8 mouse cellular contexts compared by ENCODE assay signal in genomic region chr5:122379374-122380155, GRCm38 (mm10). TPM values are rescaled to one million over a fixed set of nuclear protein-coding genes. Genes with fewer than 3 reads are reported as not detected.
DNase-seq lines count a peak whose midpoint lies in the region; ATAC-seq and TF ChIP-seq lines count a peak whose summit lies in the region.

No protein-coding gene starts in this region.

- 56% methylated on average over 11 of the region's 11 CpGs for WGBS in kidney, embryonic 14.5 days
- 53% methylated on average over 11 of the region's 11 CpGs for WGBS in midbrain, postnatal 0 days

- no peak overlapping the region for H3K4me3 ChIP-seq in kidney, embryonic 14.5 days (ENCODE audit: low read length)
- no peak overlapping the region for H3K4me3 ChIP-seq in midbrain, postnatal 0 days (ENCODE audit: low read depth, low read length)

- peaks cover 49% of the 10 kb centered on the region for H3K36me3 ChIP-seq in kidney, embryonic 14.5 days (ENCODE audit: control insufficient read depth, insufficient read depth, low read length)
- H3K36me3 ChIP-seq in midbrain, postnatal 0 days (ENCODE audit: insufficient read depth, low read length), result peaks cover 36% of the 10 kb centered on the region

- TF ChIP-seq CTCF in midbrain, postnatal 0 days (IDR thresholded peaks at IDR 0.05), result peak; percentile 89

- H3K27ac ChIP-seq in kidney, embryonic 14.5 days (ENCODE audit: low read depth, low read length), result no peak overlapping the region
- no peak overlapping the region for H3K27ac ChIP-seq in midbrain, postnatal 0 days (ENCODE audit: low read depth, low read length)

- no peak overlapping the region for H3K4me2 ChIP-seq in kidney, embryonic 14.5 days (replicated peaks; ENCODE audit: low read depth, low read length)
- no peak overlapping the region for H3K4me2 ChIP-seq in midbrain, postnatal 0 days (ENCODE audit: low read depth, low read length, poor library complexity, severe bottlenecking)

- intact Hi-C loops in gastrocnemius, postnatal 14 days (cut with DNase I; ENCODE audit: low total_unique reads), result no loop called here

- no peaks in the 10 kb centered on the region for H3K4me1 ChIP-seq in kidney, embryonic 14.5 days (ENCODE audit: control insufficient read depth, insufficient read depth, low read length)
- no peaks in the 10 kb centered on the region for H3K4me1 ChIP-seq in midbrain, postnatal 0 days (ENCODE audit: insufficient read depth, low read length)

- peak; percentile 78 for ATAC-seq in kidney, embryonic 14.5 days (ENCODE audit: low FRiP score, low TSS enrichment)
- ATAC-seq in midbrain, postnatal 0 days (ENCODE audit: low FRiP score), result peak; percentile 16; the same call in 1 of the 2 replicates

- DNase-seq in 3T3-L1 (ENCODE audit: low read depth, low spot score), result peak; percentile 89
- peak; percentile 67 for DNase-seq in adipocyte (ENCODE audit: low spot score)
- peak; percentile 89 for DNase-seq in embryo, embryonic 10 days (ENCODE audit: low spot score)
- peak; percentile 67 for DNase-seq in gastrocnemius, postnatal 14 days
- DNase-seq in liver, result peak; percentile 74
- DNase-seq in midbrain, postnatal 0 days (ENCODE audit: low spot score), result peak; percentile 86
- DNase-seq in spleen, postnatal 4 days (ENCODE audit: low spot score in 2 of 2), result peak; percentile 74 to 88

- H3K9ac ChIP-seq in kidney, embryonic 14.5 days (ENCODE audit: low read depth, low read length), result no peak overlapping the region
- H3K9ac ChIP-seq in midbrain, postnatal 0 days (replicated peaks; ENCODE audit: low read length, poor library complexity, severe bottlenecking), result no peak overlapping the region

- no peaks in the 10 kb centered on the region for H3K9me3 ChIP-seq in kidney, embryonic 14.5 days (ENCODE audit: control insufficient read depth, low read length)
- H3K9me3 ChIP-seq in midbrain, postnatal 0 days (ENCODE audit: low read length), result no peaks in the 10 kb centered on the region

- no peaks in the 10 kb centered on the region for H3K27me3 ChIP-seq in kidney, embryonic 14.5 days (ENCODE audit: control insufficient read depth, insufficient read depth, low read length)
- H3K27me3 ChIP-seq in midbrain, postnatal 0 days (ENCODE audit: insufficient read depth, low read length), result no peaks in the 10 kb centered on the region

RNA-seq across cellular contexts. Expression of gene Fam216a, which starts 7.4 kb away (rescaled TPM):
- 1 to 10 TPM; 7.6 to 7.8 TPM for total RNA-seq in gastrocnemius, postnatal 14 days (2021)
- 73.6 and 76.0 TPM in 2 replicates for polyA plus RNA-seq in kidney, embryonic 14.5 days (2014; fragmentation: Nextera tagmentation; extraction: Ambion mirVana)
- 131 and 139 TPM in 2 replicates for total RNA-seq in midbrain, postnatal 0 days (2014; rRNA removed)
- polyA plus RNA-seq in midbrain, postnatal 0 days (2015; fragmentation: Nextera tagmentation; extraction: Ambion mirVana), result 156 and 160 TPM in 2 replicates

RNA-seq across cellular contexts. Expression of gene Gpn3, which starts 7.9 kb away (rescaled TPM):
- 10 to 100 TPM; 20.0 to 26.6 TPM for total RNA-seq in gastrocnemius, postnatal 14 days (2021)
- polyA plus RNA-seq in kidney, embryonic 14.5 days (2014; fragmentation: Nextera tagmentation; extraction: Ambion mirVana), result 77.6 and 82.6 TPM in 2 replicates
- total RNA-seq in midbrain, postnatal 0 days (2014; rRNA removed), result 20.8 and 37.9 TPM in 2 replicates
- polyA plus RNA-seq in midbrain, postnatal 0 days (2015; fragmentation: Nextera tagmentation; extraction: Ambion mirVana), result 41.8 and 44.4 TPM in 2 replicates

RNA-seq across cellular contexts. Expression of gene Arpc3, which starts 12.1 kb away (rescaled TPM):
- total RNA-seq in gastrocnemius, postnatal 14 days (2021), result 10 to 100 TPM; 68.8 to 72.9 TPM
- 32.5 and 201 TPM in 2 replicates for polyA plus RNA-seq in kidney, embryonic 14.5 days (2014; fragmentation: Nextera tagmentation; extraction: Ambion mirVana)
- total RNA-seq in midbrain, postnatal 0 days (2014; rRNA removed), result 162 and 188 TPM in 2 replicates
- 134 and 137 TPM in 2 replicates for polyA plus RNA-seq in midbrain, postnatal 0 days (2015; fragmentation: Nextera tagmentation; extraction: Ambion mirVana)

RNA-seq across cellular contexts. Expression of gene Vps29, which starts 25.4 kb away (rescaled TPM):
- total RNA-seq in gastrocnemius, postnatal 14 days (2021), result 10 to 100 TPM; 48.9 to 50.1 TPM
- 224 and 236 TPM in 2 replicates for polyA plus RNA-seq in kidney, embryonic 14.5 days (2014; fragmentation: Nextera tagmentation; extraction: Ambion mirVana)
- total RNA-seq in midbrain, postnatal 0 days (2014; rRNA removed), result 137 and 149 TPM in 2 replicates
- polyA plus RNA-seq in midbrain, postnatal 0 days (2015; fragmentation: Nextera tagmentation; extraction: Ambion mirVana), result 366 and 368 TPM in 2 replicates

RNA-seq across cellular contexts. Expression of gene Rad9b, which starts 25.5 kb away (rescaled TPM):
- under 1 TPM; 0.47 to 0.73 TPM for total RNA-seq in gastrocnemius, postnatal 14 days (2021)
- polyA plus RNA-seq in kidney, embryonic 14.5 days (2014; fragmentation: Nextera tagmentation; extraction: Ambion mirVana), result 11.4 and 12.2 TPM in 2 replicates
- 16.9 and 17.8 TPM in 2 replicates for total RNA-seq in midbrain, postnatal 0 days (2014; rRNA removed)
- polyA plus RNA-seq in midbrain, postnatal 0 days (2015; fragmentation: Nextera tagmentation; extraction: Ambion mirVana), result 18.1 and 21.8 TPM in 2 replicates

Comparison
In these comparisons a context has a peak if more than half of its experiments do, and no peak if none do; other contexts are left out.
1. RNA of gene Fam216a, which starts 7.4 kb away (total RNA-seq): 131 to 139 TPM in midbrain, postnatal 0 days; 7.6 to 7.8 TPM in gastrocnemius, postnatal 14 days; every median in the first group is over 10 times any median in the second.
2. Peak in every context shown above with its lines, with median percentiles within 50 percentile points of each other: DNase-seq.